Mouse (Mus musculus): Measurements from ENCODE around the gene Col12a1. TPM values are rescaled to one million over a fixed set of nuclear protein-coding genes. Genes with fewer than 3 reads are reported as not detected.
A peak's percentile ranks its signal among the peaks of the same experiment; 100 is the strongest.

Col12a1 gene
- polyA plus RNA-seq, 1 experiment, result 6.4 TPM

GRCm38 (mm10) chr9:79719451-79719850 is 820 bp upstream of the Col12a1 start:
- peaks cover 4% of the 10 kb centered on the region; the same call in 1 of the 2 replicates for H3K4me1 ChIP-seq (ENCODE audit: control insufficient read depth, insufficient read depth, low read length)
- peaks cover 3% of the 10 kb centered on the region; the same call in 1 of the 2 replicates for H3K27me3 ChIP-seq (ENCODE audit: control insufficient read depth, insufficient read depth, low read length)
- H3K27ac ChIP-seq (ENCODE audit: insufficient read depth, low read length), result no peak overlapping the region
- 7% methylated on average over 28 of the region's 28 CpGs for WGBS
- no peak for TF ChIP-seq CTCF (IDR thresholded peaks at IDR 0.05; ENCODE audit: borderline replicate concordance, insufficient read depth, low read depth, low read length)
- TF ChIP-seq POLR2A (IDR thresholded peaks at IDR 0.05; ENCODE audit: borderline replicate concordance, insufficient read depth, low read length), result no peak
- no peak for DNase-seq
- peak overlapping the region; percentile 23 for H3K4me3 ChIP-seq (replicated peaks; ENCODE audit: insufficient read depth, low read depth, low read length)

- Histone ChIP-seq H3K27ac (ENCODE audit: insufficient read depth, low read length) (no peak overlapping the region), H3K4me3 (replicated peaks; ENCODE audit: insufficient read depth, low read depth, low read length) (peak overlapping the region; percentile 57), H3K27me3 (ENCODE audit: control insufficient read depth, insufficient read depth, low read length) (peaks cover 3% of the 10 kb centered on the region; the same call in 1 of the 2 replicates), H3K4me1 (ENCODE audit: control insufficient read depth, insufficient read depth, low read length) (peaks cover 7% of the 10 kb centered on the region; the same call in 1 of the 2 replicates)
- TF ChIP-seq CTCF (IDR thresholded peaks at IDR 0.05; ENCODE audit: borderline replicate concordance, insufficient read depth, low read depth, low read length), result no peak
- TF ChIP-seq POLR2A (IDR thresholded peaks at IDR 0.05; ENCODE audit: borderline replicate concordance, insufficient read depth, low read length), result no peak
- 7% methylated on average over 22 of the region's 22 CpGs for WGBS
- DNase-seq, result peak in 1 of 2 experiments; percentile 26
Measured at GRCm38 (mm10) chr9:79717836-79718475, 675 bp downstream of the Col12a1 start.

- DNase-seq, result peak; percentile 68 to 70
- peaks cover 7% of the 10 kb centered on the region; the same call in 1 of the 2 replicates for H3K4me1 ChIP-seq (ENCODE audit: control insufficient read depth, insufficient read depth, low read length)
- 18% methylated on average over 23 of the region's 23 CpGs for WGBS
Measured at GRCm38 (mm10) chr9:79716909-79717835, 1.5 kb downstream of the Col12a1 start.

GRCm38 (mm10) chr9:79716496-79716895 is 2.1 kb downstream of the Col12a1 start:
- H3K4me1 ChIP-seq (ENCODE audit: control insufficient read depth, insufficient read depth, low read length), result peaks cover 7% of the 10 kb centered on the region; the same call in 1 of the 2 replicates
- no peak for TF ChIP-seq POLR2A (IDR thresholded peaks at IDR 0.05; ENCODE audit: borderline replicate concordance, insufficient read depth, low read length)
- TF ChIP-seq CTCF (IDR thresholded peaks at IDR 0.05; ENCODE audit: borderline replicate concordance, insufficient read depth, low read depth, low read length), result no peak
- peaks cover 3% of the 10 kb centered on the region; the same call in 1 of the 2 replicates for H3K27me3 ChIP-seq (ENCODE audit: control insufficient read depth, insufficient read depth, low read length)
- DNase-seq, result no peak
- no peak overlapping the region for H3K27ac ChIP-seq (ENCODE audit: insufficient read depth, low read length)
- H3K4me3 ChIP-seq (replicated peaks; ENCODE audit: insufficient read depth, low read depth, low read length), result no peak overlapping the region
- WGBS, result 26% methylated on average over 5 of the region's 5 CpGs

More at GRCm38 (mm10) chr9:79716909-79717835, 1.5 kb downstream of the Col12a1 start:
- TF ChIP-seq POLR2A (IDR thresholded peaks at IDR 0.05; ENCODE audit: borderline replicate concordance, insufficient read depth, low read length) (no peak), CTCF (IDR thresholded peaks at IDR 0.05; ENCODE audit: borderline replicate concordance, insufficient read depth, low read depth, low read length) (peak; percentile 51; the same call in 1 of the 2 replicates)
- no peak overlapping the region for H3K27ac ChIP-seq (ENCODE audit: insufficient read depth, low read length)
- H3K27me3 ChIP-seq (ENCODE audit: control insufficient read depth, insufficient read depth, low read length), result peaks cover 3% of the 10 kb centered on the region; the same call in 1 of the 2 replicates
- H3K4me3 ChIP-seq (replicated peaks; ENCODE audit: insufficient read depth, low read depth, low read length), result no peak overlapping the region

GRCm38 (mm10) chr9:79714471-79715045 is 4.1 kb downstream of the Col12a1 start:
- Histone ChIP-seq H3K27me3 (ENCODE audit: control insufficient read depth, insufficient read depth, low read length) (peaks cover 3% of the 10 kb centered on the region; the same call in 1 of the 2 replicates), H3K27ac (ENCODE audit: insufficient read depth, low read length) (no peak overlapping the region), H3K4me1 (ENCODE audit: control insufficient read depth, insufficient read depth, low read length) (peaks cover 7% of the 10 kb centered on the region; the same call in 1 of the 2 replicates), H3K4me3 (replicated peaks; ENCODE audit: insufficient read depth, low read depth, low read length) (peak overlapping the region; percentile 16)
- WGBS, result 11% methylated on average over 16 of the region's 16 CpGs
- DNase-seq, result peak; percentile 38 to 42
- TF ChIP-seq POLR2A (IDR thresholded peaks at IDR 0.05; ENCODE audit: borderline replicate concordance, insufficient read depth, low read length) (no peak), CTCF (IDR thresholded peaks at IDR 0.05; ENCODE audit: borderline replicate concordance, insufficient read depth, low read depth, low read length) (peak; percentile 3; the same call in 1 of the 2 replicates)

GRCm38 (mm10) chr9:79689771-79690535 is 28.7 kb downstream of the Col12a1 start:
- H3K4me1 ChIP-seq (ENCODE audit: control insufficient read depth, insufficient read depth, low read length), result no peaks in the 10 kb centered on the region
- no peak overlapping the region for H3K4me3 ChIP-seq (replicated peaks; ENCODE audit: insufficient read depth, low read depth, low read length)
- H3K27me3 ChIP-seq (ENCODE audit: control insufficient read depth, insufficient read depth, low read length), result no peaks in the 10 kb centered on the region
- no peak for DNase-seq
- TF ChIP-seq CTCF (IDR thresholded peaks at IDR 0.05; ENCODE audit: borderline replicate concordance, insufficient read depth, low read depth, low read length) (no peak), POLR2A (IDR thresholded peaks at IDR 0.05; ENCODE audit: borderline replicate concordance, insufficient read depth, low read length) (no peak)
- no peak overlapping the region for H3K27ac ChIP-seq (ENCODE audit: insufficient read depth, low read length)
- 44% methylated on average over 11 of the region's 11 CpGs for WGBS

GRCm38 (mm10) chr9:79689342-79689741 is 29.3 kb downstream of the Col12a1 start:
- Histone ChIP-seq H3K27ac (ENCODE audit: insufficient read depth, low read length) (no peak overlapping the region), H3K27me3 (ENCODE audit: control insufficient read depth, insufficient read depth, low read length) (no peaks in the 10 kb centered on the region), H3K4me1 (ENCODE audit: control insufficient read depth, insufficient read depth, low read length) (no peaks in the 10 kb centered on the region), H3K4me3 (replicated peaks; ENCODE audit: insufficient read depth, low read depth, low read length) (no peak overlapping the region)
- no peak for TF ChIP-seq CTCF (IDR thresholded peaks at IDR 0.05; ENCODE audit: borderline replicate concordance, insufficient read depth, low read depth, low read length)
- TF ChIP-seq POLR2A (IDR thresholded peaks at IDR 0.05; ENCODE audit: borderline replicate concordance, insufficient read depth, low read length), result no peak
- DNase-seq, result no peak
- 72% methylated on average over 7 of the region's 7 CpGs for WGBS
